Mouse (Mus musculus) megakaryocyte, embryonic 14.5 days (primary cell): ENCODE measurements around the gene Pla2g10.

Experiments
- FLI1 ChIP-seq: IDR thresholded peaks from 2 replicates; pipeline ENCODE4 v1.6.1; 2012; ENCODE audit warnings: low read length, inconsistent platforms, mixed read lengths
- GATA1 ChIP-seq: IDR thresholded peaks from 3 replicates; pipeline ENCODE4 v1.6.1; 2012; ENCODE audit warnings: mixed read lengths, low read length, inconsistent platforms, borderline replicate concordance

GRCm38 (mm10) chr16:13668402-13669108 is 62.2 kb downstream of the Pla2g10 start:
- no peak for TF ChIP-seq GATA1
- no peak for TF ChIP-seq FLI1
